Mouse (Mus musculus) ES-Bruce4 (cell line): ENCODE measurements around the gene Ccnf.

Experiments
- CTCF ChIP-seq: IDR thresholded peaks from one replicate; pipeline ENCODE4 v1.8.1; 2011; ENCODE audit warnings: low read depth, low read length
- EP300 ChIP-seq: IDR thresholded peaks from 2 replicates; pipeline ENCODE4 v1.6.1; 2011; ENCODE audit warnings: low read depth, low read length; ENCODE audit not compliant: insufficient read depth
- POLR2A ChIP-seq: IDR thresholded peaks from one replicate; pipeline ENCODE4 v1.8.1; 2011; ENCODE audit warnings: low read length; ENCODE audit not compliant: insufficient read depth

DNA sequence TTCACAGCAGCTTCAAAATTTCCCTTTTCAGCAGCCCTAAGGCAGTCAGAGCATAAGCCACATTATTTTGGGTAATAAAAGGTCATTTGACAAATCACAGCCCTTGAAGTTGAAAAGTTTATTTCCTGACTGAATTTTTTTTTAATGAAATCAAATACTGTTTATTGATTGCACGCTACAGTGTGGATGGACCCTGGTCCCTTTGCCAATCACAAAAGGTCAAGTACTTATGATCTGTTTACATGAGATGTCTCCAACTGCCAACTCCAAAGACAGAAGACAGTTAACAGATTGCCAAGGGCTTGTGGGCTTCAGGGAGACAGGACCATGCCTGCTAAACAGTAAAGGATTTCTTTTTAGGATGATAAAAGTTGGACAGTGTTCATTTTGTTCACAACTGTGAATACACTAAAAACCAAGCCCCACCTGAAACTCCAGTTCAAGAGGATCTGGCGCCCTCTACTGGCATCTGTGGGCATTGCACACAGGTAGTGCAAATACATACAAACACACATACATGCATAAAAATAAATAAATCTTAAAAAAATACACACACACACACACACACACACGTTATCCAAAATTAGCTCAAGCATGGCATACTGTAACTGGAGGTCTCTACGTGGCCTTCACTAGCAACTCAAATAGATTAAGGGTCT lies 7.8 kb downstream of the Ccnf start:
- peak; percentile 54 for TF ChIP-seq CTCF
- no peak for TF ChIP-seq EP300
- no peak for TF ChIP-seq POLR2A
